Mouse (Mus musculus): ENCODE data around the gene Bcl3.

Gene Bcl3

DNA sequence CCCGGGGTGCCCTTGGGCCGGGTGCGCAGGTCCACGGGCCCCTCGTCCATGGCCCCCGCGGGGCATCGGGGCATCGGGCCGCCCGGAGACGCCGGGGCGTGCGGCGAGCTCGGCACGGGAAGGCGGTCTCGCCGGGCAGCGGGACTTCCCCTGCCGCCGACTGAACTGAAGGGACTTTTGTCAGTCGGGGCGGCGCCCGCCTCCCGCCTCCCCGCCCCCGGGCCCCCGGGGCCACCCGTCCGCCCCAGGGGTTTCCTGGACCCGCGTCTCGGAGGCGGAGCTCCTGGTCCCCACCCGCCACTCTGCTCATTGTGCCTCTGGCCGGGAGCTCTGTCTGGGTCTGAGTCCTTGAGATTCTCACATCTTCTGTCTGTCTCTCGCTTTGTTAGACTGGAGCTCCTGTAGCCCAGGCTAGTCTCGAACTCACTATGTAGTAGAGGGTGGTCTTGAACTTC lies at the start of gene Bcl3:
Bcl3 (minus strand) TSS at position 167 of the 455 bp plus-strand sequence.
- DNase-seq (ENCODE audit: low spot score) = no peak

DNA sequence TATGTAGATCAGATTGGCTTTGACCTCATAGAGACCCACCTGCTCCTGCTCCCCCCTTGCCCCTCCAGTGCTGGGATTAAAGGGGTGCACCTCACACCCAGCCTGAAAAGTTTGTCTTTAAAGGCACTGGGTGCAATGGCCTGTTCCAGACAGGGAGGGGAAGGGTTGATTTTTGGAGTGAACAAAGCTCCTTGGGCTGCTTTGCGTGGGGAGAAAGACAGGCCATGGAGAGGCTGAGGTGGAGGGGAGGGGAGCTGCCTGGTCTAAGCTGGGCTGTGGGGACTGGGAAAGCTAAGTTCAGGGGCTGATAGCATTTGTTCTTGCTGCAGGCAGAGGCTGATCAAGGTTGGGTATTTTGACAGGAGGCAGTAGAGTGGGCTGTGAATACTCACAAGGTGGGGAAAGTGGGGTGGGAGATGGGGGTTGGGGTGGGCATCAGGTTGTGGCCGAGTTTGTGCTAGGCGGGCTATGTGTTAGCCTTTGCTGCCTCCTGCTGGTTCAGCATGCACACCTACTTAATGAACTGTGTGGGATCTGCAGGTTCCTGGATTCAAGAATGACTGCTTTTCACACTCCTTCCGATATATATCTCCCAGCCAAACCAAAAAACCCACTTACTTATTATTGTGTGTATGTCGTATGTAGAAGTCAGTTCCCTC lies 49.5 kb upstream of the Bcl3 start:
- no peak for DNase-seq (ENCODE audit: low spot score)

- DNase-seq (ENCODE audit: low spot score) = no peak
These were observed 48.6 kb upstream of the Bcl3 start for GRCm38 (mm10) chr7:19871137-19871621.

DNA sequence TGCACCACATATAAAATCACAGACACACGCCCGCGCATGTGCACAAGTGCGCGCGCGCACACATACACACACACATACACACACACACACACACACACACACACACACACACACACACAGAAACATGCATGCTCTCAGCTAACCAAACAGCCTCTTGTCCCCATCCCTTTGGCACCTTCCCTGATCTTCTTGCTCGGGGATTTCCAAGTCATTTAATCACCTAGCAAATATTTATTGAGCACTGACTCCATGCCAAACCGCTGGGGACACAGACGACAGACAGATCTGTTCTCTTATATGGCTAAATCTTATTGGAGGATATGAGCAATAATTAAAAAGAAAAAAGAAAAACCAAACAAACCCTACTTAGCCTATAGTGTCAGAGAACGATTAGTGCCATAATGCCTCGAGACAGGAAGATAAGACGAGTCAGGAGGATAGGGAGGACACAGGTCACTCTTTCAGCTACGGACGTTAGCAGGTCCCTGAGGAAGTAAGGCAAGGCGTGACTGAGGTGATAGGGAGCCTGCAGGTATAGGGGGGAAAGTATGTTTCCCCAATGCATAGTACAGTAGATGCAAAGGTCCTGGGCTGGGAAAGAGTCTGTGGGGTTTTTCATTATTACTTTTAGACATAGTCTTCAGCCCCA lies 45.3 kb upstream of the Bcl3 start:
- DNase-seq (ENCODE audit: low spot score) = no peak

DNA sequence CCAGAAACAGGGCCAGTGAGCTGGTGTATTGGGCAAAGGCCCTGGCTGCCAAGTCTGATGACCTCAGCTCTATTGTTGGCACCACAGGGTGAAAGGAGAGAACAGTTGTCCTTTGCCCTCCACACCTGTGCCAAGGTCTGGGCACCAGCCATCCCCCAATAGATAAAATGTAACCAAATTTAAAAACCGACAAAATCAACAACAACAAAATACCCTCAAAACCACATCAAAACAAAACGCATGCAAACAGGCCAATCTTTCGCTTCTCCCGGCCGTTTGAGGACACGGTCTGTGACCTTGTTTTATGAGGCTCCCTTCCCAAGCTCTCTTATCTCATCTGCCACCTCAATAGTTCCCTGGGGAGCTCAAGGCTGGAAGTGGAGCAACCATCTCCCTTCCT lies 43.9 kb upstream of the Bcl3 start:
- DNase-seq (ENCODE audit: low spot score) = no peak

- DNase-seq (ENCODE audit: low spot score) = no peak
These were observed 42.9 kb upstream of the Bcl3 start for GRCm38 (mm10) chr7:19865246-19866036.

DNA sequence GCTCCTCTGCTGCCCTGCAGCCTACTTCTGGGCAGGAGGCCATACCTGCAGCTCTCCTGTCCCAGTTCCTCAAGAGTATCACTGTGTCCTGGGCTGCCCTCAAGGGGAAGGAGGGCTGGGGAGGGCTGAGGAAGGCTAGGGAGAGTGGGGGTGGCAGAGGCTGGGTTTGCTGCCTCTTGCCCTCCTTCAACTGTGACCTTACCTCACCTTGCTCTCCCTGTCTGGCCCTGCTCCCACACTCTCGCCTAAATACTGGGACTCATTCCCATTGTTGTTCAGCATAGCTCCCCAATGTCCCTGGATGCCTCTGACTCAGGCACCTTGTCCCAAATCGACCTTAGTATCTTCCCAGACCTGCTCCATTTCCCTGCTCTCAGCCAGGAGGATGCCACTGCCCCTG lies 41.7 kb upstream of the Bcl3 start:
- DNase-seq (ENCODE audit: low spot score) = no peak

GRCm38 (mm10) chr7:19861199-19861598 lies 38.6 kb upstream of the Bcl3 start, which contains the start of gene Ceacam16:
Gene Ceacam16, minus strand, starts transcription at chr7:19861299.
- DNase-seq (ENCODE audit: low spot score) = no peak

- no peak for DNase-seq (ENCODE audit: low spot score)
These were observed 37.2 kb upstream of the Bcl3 start for GRCm38 (mm10) chr7:19859740-19860139.

DNA sequence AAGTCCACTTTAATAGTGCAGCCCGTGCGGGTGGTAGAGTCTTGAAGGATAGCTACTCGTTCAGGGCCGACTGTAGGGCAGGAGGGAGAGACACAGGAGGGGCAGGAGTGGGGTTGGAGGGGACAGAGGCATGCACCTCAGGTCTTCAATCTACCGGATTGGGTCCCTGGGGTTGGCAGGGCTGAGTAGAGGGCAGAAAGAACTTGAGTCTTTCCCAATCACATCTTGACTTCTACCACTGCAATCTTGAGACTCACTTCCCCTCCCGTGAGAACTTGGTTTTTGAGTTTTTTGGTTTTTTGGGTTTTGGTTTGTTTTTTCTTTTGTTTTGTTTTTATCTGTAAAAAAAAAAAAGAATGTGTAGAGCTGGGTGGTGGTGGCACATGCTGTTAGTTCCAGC lies 33.7 kb upstream of the Bcl3 start:
- DNase-seq (ENCODE audit: low spot score) = no peak

DNA sequence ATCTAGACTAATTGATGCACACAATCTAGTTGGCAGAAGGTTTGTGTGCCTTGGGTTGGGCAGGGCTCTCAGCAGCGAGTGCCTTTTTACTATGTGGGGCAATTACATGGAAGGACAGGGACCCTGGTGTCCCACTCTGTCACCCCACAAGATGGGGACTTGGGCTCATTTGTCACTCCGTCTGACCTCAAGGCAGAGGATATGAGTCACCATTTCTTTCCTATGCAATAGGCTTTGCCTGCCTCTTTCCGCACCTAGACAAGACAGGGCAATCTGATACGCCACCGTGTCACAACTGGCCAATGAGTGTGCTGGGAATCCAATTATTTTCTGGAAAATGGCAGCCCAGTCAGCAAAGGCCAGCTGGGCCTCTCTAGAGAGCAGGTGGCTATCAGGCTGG lies 33.1 kb upstream of the Bcl3 start:
- DNase-seq (ENCODE audit: low spot score) = no peak

DNA sequence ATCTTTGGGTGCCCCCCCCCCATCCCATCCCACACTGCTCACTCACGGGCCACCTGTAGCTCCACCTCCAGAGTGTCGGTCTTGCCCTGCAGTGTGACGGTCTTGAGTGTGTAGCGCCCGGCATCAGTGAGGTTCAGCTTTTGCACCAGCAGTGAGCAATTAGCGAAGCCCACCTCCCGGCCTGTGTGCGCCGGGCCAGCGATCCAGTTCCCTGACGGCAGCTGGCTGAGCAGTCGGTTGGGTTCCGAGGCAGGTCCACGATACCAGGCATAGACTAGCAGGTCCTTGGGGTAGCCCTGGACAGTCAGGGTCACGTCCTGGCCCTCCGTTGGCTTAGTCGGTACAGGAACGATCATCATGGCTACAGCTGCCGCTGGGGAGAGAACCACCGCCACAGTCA lies 31.0 kb upstream of the Bcl3 start:
- no peak for DNase-seq (ENCODE audit: low spot score)

DNA sequence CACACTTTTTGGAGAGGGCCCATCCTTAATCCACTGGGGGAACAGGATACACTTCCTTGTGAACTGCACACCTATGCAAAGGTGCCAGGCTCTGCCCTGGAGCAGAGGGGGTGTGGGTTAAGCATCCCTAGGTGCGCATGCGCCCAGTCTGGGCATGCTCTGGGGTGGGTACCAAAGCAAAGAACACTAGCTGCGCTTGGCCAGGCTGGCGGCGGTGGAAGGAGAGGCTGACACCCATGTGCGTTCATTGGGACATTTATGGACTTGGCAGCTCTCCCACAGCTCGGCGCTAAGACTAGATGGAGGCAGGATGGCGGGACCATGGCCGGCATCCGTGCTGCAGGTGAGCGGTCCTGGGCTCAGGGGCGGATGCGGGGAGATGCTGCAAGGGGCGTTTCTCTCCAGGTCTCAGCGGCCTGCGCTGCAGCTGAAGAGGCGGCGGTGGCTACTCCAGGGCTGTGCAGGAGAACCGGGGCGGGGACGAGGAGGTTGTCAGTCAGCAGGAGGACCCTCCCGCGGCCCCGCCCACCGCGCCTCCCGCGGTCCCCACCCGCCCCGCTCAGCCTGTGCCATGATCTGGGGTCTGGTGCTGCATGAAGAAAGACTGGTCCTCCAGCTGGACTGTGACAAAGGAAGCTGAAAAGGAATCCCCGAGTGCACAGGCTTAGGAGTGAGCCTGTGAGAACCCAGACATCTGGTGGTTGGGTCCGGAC lies 29.4 kb upstream of the Bcl3 start, which contains the start of gene Gm19345:
Gm19345 (plus strand) TSS at position 146 of the 713 bp plus-strand sequence.
- no peak for DNase-seq (ENCODE audit: low spot score)

DNA sequence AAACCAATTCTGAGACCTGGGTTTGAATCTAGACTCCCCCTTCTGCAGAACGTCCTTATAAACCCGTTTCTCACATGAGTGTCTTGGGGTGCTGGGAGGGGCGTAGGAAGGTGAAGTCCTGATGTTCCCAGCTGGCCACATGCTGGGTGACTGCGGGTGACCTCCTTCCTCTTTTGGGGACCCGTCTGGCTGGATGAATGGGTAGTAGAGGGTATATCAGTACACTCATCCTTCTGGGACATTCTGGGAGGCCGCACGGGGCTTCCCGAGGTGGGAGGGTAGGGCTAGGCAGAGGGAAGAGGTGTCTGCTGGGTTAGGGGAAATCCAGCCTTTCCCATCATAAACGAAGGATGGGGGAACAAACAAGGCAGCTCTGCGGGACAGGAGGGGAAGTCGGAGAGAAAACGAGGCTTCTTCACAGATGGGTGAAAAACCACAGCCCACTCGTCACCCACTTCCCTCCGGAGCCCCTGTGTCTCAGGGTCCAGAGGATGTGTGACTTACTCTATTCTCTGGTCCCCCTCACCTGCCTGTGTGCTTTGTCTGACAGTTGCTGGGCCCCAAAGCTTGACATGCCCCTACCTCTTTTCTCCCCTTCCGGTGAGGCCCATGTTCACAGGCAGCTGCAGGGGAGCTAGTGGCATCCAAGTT lies 22.1 kb upstream of the Bcl3 start:
- DNase-seq (ENCODE audit: low spot score) = no peak

- DNase-seq (ENCODE audit: low spot score) = no peak
These were observed 21.0 kb upstream of the Bcl3 start for GRCm38 (mm10) chr7:19843561-19843960.

GRCm38 (mm10) chr7:19842885-19843504 lies 20.4 kb upstream of the Bcl3 start:
- no peak for DNase-seq (ENCODE audit: low spot score)

DNA sequence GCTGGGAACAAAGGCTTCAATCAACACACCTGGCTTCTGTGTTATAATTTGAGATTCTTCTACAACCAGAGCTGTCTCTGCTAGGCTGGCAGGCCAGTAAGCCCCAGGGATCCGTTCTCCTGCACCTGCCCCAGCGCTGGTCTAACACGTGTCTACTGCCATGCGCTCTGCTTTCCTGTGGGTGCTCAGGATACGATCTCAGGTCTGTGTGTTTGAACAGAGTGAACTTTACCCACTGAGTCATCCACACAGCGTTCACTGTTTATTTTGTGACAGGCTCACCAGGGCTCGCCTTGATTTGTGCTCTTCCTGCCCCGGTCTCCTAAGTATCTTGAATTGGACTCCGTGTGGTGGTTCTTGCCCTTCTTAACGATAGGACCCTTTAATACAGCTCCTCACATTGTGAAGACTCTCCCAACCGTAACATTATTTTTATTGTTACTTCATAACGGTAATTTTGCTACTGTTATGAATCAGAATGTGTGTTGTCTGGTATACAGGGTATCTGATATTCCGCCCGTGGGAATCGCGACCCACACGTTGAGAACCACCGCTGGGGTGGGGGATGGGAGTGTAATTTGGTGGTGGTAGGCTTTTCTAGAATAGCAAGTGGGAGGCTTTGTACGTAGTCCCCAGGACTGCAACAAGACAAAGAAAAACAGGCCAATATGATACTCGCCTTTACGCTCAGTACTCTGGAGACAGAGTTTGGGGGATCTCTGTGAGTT lies 19.3 kb upstream of the Bcl3 start:
- no peak for DNase-seq (ENCODE audit: low spot score)

GRCm38 (mm10) chr7:19840936-19841335 lies 18.4 kb upstream of the Bcl3 start:
- no peak for DNase-seq (ENCODE audit: low spot score)

- no peak for DNase-seq (ENCODE audit: low spot score)
These were observed 17.8 kb upstream of the Bcl3 start for GRCm38 (mm10) chr7:19840371-19840770.

DNA sequence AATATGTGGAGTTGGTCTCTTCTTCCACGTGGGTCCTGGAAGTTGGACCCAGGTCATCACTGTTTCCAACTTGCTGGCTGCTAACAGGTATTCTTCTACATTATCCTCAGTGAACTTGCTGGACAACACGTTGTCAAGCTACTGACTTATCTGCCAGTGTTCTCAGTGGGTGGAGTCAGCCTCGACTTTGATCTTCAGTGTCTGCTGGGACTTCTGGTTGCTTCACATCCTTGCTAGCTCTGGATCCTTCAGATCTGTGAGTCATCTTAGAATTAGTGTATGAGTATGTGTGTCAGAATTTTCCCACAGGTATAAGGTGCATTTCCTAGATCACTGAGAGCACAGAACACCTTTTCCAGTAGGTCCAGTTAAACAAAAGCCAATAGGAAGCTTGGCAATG lies 14.3 kb upstream of the Bcl3 start:
- DNase-seq (ENCODE audit: low spot score) = no peak
